Mouse (Mus musculus) adrenal gland, adult 18-20 months (tissue): Measurements from ENCODE around the gene Ccdc173. TPM values are rescaled to one million over a fixed set of nuclear protein-coding genes. Genes with fewer than 3 reads are reported as not detected.

Experiments used
- total RNA-seq, 2 experiments: library from RNA; stranded (reverse); gene quantifications; 1 replicate in 1 of 2; 2 replicates in 1 of 2; pipeline ENCODE4 v1.2.3; 2021

Ccdc173 gene
- total RNA-seq, 2 experiments from 2014 or later, result 1.1 to 1.3 TPM

Other genes starting within 250 kb of the Ccdc173 start
- 1 to 10 TPM in 1 of 2 experiments, under 1 TPM in 1; 0.45 to 1.2 TPM for gene Lrp2, start 203.5 kb downstream of the Ccdc173 start, total RNA-seq
- gene Bbs5, start 142.4 kb downstream of the Ccdc173 start, total RNA-seq, result 1 to 10 TPM; 6.5 to 9.2 TPM
- gene Klhl41, start 119.5 kb downstream of the Ccdc173 start, total RNA-seq, result 1 to 10 TPM in 1 of 2 experiments, under 1 TPM in 1; 0.40 to 1.0 TPM
- 10 to 100 TPM; 20.8 to 22.3 TPM for gene Fastkd1, start 76.1 kb downstream of the Ccdc173 start, total RNA-seq
- gene Ppig, start 67.0 kb downstream of the Ccdc173 start, total RNA-seq, result 10 to 100 TPM; 61.5 to 65.5 TPM
- gene Phospho2, start within 50 bp of the Ccdc173 start, total RNA-seq, result 10 to 100 TPM; 27.7 to 28.4 TPM
- 1 to 10 TPM; 5.9 to 6.0 TPM for gene Klhl23, start 32.4 kb upstream of the Ccdc173 start, total RNA-seq
- gene Ssb, start 72.0 kb upstream of the Ccdc173 start, total RNA-seq, result 100 to 1,000 TPM; 137 to 172 TPM
- gene Mettl5, start 96.0 kb upstream of the Ccdc173 start, total RNA-seq, result 10 to 100 TPM; 15.7 to 17.3 TPM
- 10 to 100 TPM; 66.6 to 85.9 TPM for gene Ubr3, start 107.7 kb upstream of the Ccdc173 start, total RNA-seq
- gene Myo3b, start 249.6 kb upstream of the Ccdc173 start, total RNA-seq, result not detected